Mouse (Mus musculus) E14TG2a.4 (cell line): ENCODE measurements at regions not wholly inside any gene's neighbourhood (a gene's known extent, or its start where the extent isn't known, plus 50 kb on each side); places are given as distances from the start of the nearest gene placed in this dataset.

Experiments
- CTCF ChIP-seq: conservative IDR thresholded peaks from 2 replicates; pipeline ENCODE4 v1.5.1; 2014; ENCODE audit warnings: low read length
- NANOG ChIP-seq: IDR thresholded peaks from 2 replicates; pipeline ENCODE4 v1.6.1; 2014; ENCODE audit warnings: borderline replicate concordance, low read length, mixed read lengths

GRCm38 (mm10) chr2:72578322-72578721 lies 102.4 kb downstream of the Cdca7 start:
- TF ChIP-seq NANOG (no peak), CTCF (no peak)
